Mouse (Mus musculus) adrenal gland, adult 8-10 months (tissue): ENCODE data around the gene Hid1. TPM values are rescaled to one million over a fixed set of nuclear protein-coding genes. Genes with fewer than 3 reads are reported as not detected.
"Not testable (repeated sequence)": the region's sequence is repeated elsewhere in the genome, so short reads cannot be mapped to it uniquely, and the experiment has no call there.

Experiments used
- DNase-seq: peaks from one replicate; pipeline ENCODE4 v3.0.0; 2022
- total RNA-seq, 4 experiments: library from RNA; stranded (reverse); gene quantifications; 2 replicates each; pipeline ENCODE4 v1.2.4; 2022

Hid1 gene
- 10 to 100 TPM; 17.7 to 46.8 (median 42.6) TPM for total RNA-seq

DNA sequence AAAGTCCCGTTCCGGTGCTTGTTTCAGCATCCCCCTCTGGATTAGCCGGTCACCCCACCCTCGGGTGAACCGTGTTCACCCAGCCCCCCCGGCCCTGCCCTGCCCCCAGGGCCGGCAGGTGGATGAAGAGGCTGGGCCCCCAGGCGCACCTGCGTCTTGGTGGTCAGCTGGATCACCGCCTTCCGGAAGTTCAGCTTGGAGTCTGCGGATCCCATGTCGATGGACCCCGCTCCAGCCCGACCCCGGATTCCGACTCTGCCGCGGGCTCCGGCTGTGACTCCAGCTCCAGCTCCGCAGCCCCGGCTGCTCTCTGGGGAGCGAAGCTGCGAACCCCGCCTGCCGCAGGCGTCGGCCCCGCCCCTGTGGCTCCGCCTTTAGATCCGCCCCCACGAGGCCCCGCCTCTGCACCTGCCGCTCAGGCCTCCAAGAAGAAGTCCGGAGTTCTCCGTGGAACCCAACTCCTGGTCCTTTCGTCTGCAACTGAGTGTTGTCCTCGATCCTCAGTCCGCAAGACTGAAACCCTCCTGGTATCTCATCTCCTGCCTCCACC is at the start of gene Hid1:
Gene Hid1, minus strand, starts transcription at position 362 of the 550 bp plus-strand sequence.
- peak; percentile 75 for DNase-seq

GRCm38 (mm10) chr11:115409556-115409955 is 42.0 kb upstream of the Hid1 start:
- DNase-seq: no peak

DNA sequence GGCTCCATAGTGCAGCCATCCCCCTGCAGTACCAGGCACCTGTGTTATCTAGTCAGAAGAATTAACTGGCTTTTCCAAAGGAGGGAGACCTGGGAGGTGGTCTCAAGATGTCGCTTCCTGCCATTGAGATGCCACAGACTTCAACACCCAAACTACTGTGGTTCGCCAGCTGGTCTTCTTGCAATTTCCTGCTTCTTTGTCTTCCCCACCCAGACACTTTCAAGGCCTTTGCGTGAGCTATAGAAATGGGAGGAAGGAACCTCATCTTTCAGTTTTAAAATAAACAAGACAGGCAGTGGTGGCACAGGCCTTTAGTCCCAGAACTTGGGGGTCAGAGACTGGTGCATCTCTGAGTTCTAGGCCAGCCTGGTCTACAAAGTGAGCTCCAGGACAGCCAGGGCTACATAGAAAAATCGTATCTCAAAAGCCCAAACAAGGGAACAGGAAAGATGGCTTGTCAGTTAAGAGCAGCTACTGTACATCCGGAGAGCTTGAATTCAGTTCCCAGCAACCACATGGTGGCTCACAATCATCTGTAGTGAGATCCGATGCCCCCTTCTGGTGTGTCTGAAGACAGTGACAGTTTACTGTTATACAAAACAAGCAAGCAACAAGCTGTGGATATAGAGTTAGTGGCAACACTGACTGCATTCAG is 40.8 kb upstream of the Hid1 start:
- no peak for DNase-seq

DNA sequence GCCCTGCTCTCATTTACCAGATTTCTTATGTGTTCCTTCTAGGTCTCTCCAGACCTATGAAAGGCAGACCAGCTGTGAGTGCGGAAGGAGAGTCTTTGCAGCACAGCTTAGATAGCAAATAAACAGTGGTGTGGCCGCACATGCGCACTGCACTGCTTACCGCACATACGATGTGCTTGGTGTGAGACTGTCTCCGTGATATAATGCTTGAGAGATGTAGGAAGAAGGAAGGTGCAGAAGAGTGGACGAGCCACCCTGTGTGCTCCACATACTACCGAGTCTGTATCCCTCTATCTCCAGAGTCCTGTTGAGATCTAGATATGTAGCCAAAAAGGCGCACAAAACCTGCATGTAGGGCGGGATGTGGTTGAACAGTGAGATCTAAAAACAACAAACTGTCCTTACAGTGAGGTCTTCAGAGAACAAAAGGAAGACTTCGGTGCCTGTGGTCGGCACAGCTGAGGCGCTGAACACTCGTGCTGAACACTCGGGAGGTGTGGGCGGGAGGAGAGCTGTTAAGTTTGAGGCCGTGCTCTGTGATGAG is 39.4 kb upstream of the Hid1 start:
- DNase-seq: no peak

GRCm38 (mm10) chr11:115405723-115406122 is 38.2 kb upstream of the Hid1 start:
- no peak for DNase-seq

DNA sequence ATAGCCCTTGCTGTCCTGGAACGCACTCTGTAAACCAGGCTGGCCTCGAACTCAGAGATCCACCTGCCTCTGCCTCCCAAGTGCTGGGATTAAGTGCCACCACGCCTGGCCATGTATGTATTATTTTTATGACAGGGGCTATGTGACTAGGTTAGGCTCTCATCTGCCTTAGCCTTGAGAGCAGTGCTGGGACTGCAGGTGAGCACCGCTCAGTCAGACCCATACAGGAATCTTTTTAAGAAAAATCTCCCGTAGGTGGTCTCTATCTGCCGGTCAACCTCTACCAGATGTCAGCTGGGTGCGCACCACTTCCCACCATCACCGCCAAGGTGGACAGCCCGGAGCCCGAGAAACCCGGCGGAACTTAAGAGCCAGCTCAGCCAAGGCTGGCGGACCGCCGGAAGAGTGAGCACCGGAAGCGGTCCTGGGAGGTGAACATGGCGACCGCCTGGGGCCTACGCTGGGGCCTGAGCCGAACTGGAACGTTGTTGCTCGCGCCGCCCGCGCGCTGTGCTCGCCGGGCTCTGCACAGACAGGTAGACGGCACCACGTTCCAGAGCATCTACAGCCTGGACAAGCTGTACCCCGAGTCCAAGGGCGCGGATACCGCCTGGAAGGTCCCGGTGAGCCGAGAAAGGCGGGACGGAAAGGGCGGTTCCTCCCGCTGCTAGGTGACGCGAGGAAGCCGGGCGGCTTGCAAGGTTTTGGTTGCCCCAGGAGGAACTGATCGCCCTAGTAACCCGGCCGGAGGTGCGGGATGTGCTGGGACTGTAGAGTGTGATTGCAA is 36.0 kb upstream of the Hid1 start, which contains the start of gene Mrpl58:
Gene Mrpl58, plus strand, starts transcription at position 415 of the 787 bp plus-strand sequence.
- peak; percentile 77 for DNase-seq

DNA sequence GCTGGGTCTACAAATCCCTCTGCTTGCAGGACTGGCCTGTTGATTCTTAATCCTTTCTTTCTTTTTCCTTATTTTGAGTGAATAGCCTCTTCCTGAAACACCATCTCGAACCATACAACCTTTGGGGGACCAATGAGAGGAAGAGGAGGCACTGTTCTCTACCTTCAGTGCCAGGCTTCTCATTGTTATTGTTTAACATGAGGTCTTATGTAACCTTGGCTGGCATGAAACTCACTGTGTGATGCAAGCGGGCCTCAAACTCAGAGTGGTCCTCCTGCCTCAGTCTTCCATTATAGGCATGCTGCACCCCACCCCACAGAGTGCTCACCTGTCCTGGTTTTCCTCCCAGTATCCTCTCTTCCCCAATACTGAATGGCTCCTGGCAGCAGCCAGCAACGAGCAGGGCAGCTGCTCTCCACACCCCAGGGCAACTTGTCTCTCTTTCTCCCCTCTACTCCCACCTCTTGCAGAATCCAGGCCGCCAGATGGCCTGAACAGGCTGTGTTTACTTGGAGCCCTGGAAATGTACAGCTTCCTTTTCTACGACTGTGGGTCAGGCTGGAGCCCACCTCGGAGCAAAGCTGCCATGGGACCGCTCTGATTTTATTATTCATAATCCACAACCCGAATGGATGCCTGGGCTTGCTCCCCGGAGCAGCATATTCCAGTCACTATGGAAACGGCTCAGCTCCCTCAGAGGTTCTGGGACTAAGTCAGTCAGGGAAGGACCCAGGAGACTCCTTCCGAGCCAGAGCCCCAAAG is 33.3 kb upstream of the Hid1 start:
- no peak for DNase-seq

- DNase-seq: no peak
Measured at GRCm38 (mm10) chr11:115400126-115400525, 32.6 kb upstream of the Hid1 start.

DNA sequence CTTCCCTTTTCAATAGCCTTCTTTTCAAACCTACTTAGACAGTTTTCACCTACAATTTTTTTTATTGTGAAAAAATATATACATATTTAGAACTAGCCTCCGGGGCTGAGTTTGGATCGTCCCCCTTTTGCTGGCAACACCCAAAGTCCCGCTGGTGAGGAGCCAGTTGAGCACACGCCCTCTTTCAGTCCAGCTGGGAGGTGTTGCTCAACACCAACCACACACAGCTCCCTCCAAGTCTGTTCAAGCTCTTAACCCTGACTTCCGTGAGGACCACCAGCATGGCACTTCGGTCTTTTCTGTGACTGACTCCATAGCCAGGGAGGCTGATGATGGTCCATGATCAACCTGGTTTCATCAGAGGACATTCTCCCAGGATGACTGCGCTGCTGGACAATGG is 30.5 kb upstream of the Hid1 start:
- DNase-seq: no peak

- peak; percentile 48 for DNase-seq
Measured at GRCm38 (mm10) chr11:115393721-115394325, 26.3 kb upstream of the Hid1 start.

- DNase-seq: no peak
Measured at GRCm38 (mm10) chr11:115391358-115391757, 23.8 kb upstream of the Hid1 start.

DNA sequence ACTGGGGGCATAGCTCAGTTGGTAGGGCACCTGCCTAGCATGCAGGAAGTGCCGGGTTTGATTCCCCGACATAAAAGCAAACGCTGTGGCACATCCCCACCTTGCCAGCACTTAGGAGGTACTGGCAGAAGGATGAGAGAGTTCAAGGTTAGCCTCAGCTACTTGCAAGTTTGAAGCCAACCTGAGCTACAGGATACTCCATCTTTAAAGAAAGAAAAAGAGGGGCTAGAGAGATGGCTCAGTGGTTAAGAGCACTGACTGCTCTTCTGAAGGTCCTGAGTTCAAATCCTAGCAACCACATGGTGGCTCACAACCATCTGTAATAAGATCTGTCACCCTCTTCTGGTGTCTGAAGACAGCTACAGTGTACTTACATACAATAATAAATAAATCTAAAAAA is 19.3 kb upstream of the Hid1 start:
- not testable (repeated sequence) for DNase-seq

- DNase-seq: peak; percentile 87
Measured at GRCm38 (mm10) chr11:115384587-115384986, 17.0 kb upstream of the Hid1 start.

GRCm38 (mm10) chr11:115383701-115384474 is 16.3 kb upstream of the Hid1 start:
- DNase-seq: no peak

- peak; percentile 60 for DNase-seq
Measured at GRCm38 (mm10) chr11:115382891-115383290, 15.3 kb upstream of the Hid1 start.

DNA sequence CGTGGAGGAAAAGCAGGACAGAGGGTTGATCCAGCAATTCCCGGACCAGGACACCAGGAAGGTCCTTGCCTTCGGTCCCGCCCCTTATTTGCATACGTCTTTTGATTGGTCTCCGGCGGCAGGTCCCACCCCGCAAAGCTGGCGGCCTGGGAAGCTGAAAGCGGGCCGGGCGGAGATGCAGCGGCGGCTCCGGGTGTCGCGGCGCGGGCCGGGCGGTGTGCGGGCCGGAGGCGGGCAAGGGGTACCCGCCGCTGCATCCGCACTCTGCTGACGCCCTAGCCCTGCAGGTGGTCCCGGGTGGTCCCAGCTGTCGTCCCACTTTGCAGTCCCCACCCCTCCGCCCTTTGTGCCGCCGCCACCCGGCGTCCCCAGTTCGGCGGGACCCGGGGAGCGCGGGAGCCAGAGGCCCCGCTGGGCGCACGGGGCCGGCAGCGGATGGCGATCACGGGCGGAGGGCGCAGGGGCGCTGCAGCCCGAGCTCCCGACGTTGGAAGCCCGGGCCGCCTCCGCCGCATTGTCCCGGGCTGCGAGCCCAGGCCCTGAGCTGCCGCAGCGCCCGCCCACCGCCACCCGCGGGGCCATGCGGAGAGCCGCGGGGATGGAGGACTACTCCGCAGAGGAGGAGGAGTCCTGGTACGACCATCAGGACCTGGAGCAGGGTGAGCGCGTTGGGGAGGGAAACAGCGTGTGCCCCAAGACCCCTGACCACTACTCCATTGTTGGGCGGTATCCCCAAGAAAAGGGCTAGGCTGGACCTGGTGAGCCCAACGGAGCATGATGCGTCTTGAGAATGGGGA is 14.4 kb upstream of the Hid1 start, which contains the start of gene Cdr2l:
Gene Cdr2l, plus strand, starts transcription at position 174 of the 797 bp plus-strand sequence.
- peak; percentile 92 for DNase-seq

GRCm38 (mm10) chr11:115381276-115381675 is 13.7 kb upstream of the Hid1 start:
- no peak for DNase-seq

GRCm38 (mm10) chr11:115377854-115378253 is 10.3 kb upstream of the Hid1 start:
- no peak for DNase-seq

- no peak for DNase-seq
Measured at GRCm38 (mm10) chr11:115377254-115377653, 9.7 kb upstream of the Hid1 start.

- no peak for DNase-seq
Measured at GRCm38 (mm10) chr11:115376722-115377121, 9.2 kb upstream of the Hid1 start.
